In genomic region chr1:152214376-152214775, GRCm38 (mm10) we compare ENCODE assay signal across 24 mouse cellular contexts.
DNase-seq lines count a peak whose midpoint lies in the region; ATAC-seq lines count a peak whose summit lies in the region.
"Had no signal": no experiment of that assay in that cellular context is flagged by ENCODE, and none has a peak within 500 bp of the region (broad histone marks: within the 10 kb centered on the region; RNA-seq: fewer than 3 reads in every experiment).

No protein-coding gene starts in this region.

- no peak overlapping the region for H3K4me2 ChIP-seq in neural tube, embryonic 15.5 days
- H3K4me2 ChIP-seq: embryonic facial prominence, embryonic 13.5 days; embryonic facial prominence, embryonic 15.5 days; forebrain, embryonic 12.5 days had no signal

- H3K4me3 ChIP-seq in neural tube, embryonic 15.5 days (replicated peaks) = no peak overlapping the region
- H3K4me3 ChIP-seq: embryonic facial prominence, embryonic 13.5 days; embryonic facial prominence, embryonic 15.5 days; erythroblast, embryonic 14.5 days; forebrain, embryonic 10.5 days; forebrain, embryonic 12.5 days had no signal

- no peaks in the 10 kb centered on the region for H3K9me3 ChIP-seq in neural tube, embryonic 15.5 days (replicated peaks)
- H3K9me3 ChIP-seq: embryonic facial prominence, embryonic 13.5 days; embryonic facial prominence, embryonic 15.5 days; forebrain, embryonic 10.5 days; forebrain, embryonic 12.5 days had no signal

- H3K9ac ChIP-seq in neural tube, embryonic 15.5 days (replicated peaks) = no peak overlapping the region
- H3K9ac ChIP-seq: embryonic facial prominence, embryonic 13.5 days; embryonic facial prominence, embryonic 15.5 days; forebrain, embryonic 12.5 days had no signal

- H3K27me3 ChIP-seq in neural tube, embryonic 15.5 days (replicated peaks) = no peaks in the 10 kb centered on the region
- H3K27me3 ChIP-seq: CH12.LX; embryonic facial prominence, embryonic 13.5 days; embryonic facial prominence, embryonic 15.5 days; forebrain, embryonic 12.5 days; Patski had no signal

- peak; percentile 25 to 42 for DNase-seq in cerebellum, postnatal 10 days
- DNase-seq in cerebellum, postnatal 36 days = no peak
- DNase-seq in MN1 (ENCODE audit: low spot score) = peak; percentile 33
- peak; percentile 50 for DNase-seq in brain, adult 2 months (ENCODE audit: low read depth, low spot score)
- DNase-seq: B cell, adult 2 months; cerebellum, adult 11 months; cerebellum, adult 18-20 months; cerebellum, adult 8-10 months; cerebellum, adult 9-11 months; cerebellum, postnatal 25 days; embryo, embryonic 11 days had no signal

- no peaks in the 10 kb centered on the region for H3K4me1 ChIP-seq in neural tube, embryonic 15.5 days
- H3K4me1 ChIP-seq: forebrain, embryonic 10.5 days; forebrain, embryonic 12.5 days had no signal

- ATAC-seq in neural tube, embryonic 15.5 days (ENCODE audit: low FRiP score) = no peak
- ATAC-seq: activated CD4-positive, CD25-positive, alpha-beta regulatory T cell, adult 4 months; CD4-positive, CD25-positive, alpha-beta regulatory T cell, adult 4 months; forebrain, embryonic 14.5 days; forebrain, embryonic 16.5 days; Patski had no signal

- 78% methylated on average over 2 of the region's 2 CpGs for WGBS in neural tube, embryonic 15.5 days

- no peak overlapping the region for H3K27ac ChIP-seq in neural tube, embryonic 15.5 days (replicated peaks)
- H3K27ac ChIP-seq: embryonic facial prominence, embryonic 13.5 days; embryonic facial prominence, embryonic 15.5 days; forebrain, embryonic 10.5 days; forebrain, embryonic 12.5 days had no signal

- no peaks in the 10 kb centered on the region for H3K36me3 ChIP-seq in neural tube, embryonic 15.5 days
- H3K36me3 ChIP-seq: embryonic facial prominence, embryonic 13.5 days; embryonic facial prominence, embryonic 15.5 days; forebrain, embryonic 10.5 days; forebrain, embryonic 12.5 days; G1E had no signal

Comparison
In these comparisons a context has a peak if more than half of its experiments do, and no peak if none do; other contexts are left out.
1. DNase-seq: peak in cerebellum, postnatal 10 days (2 of 2), MN1 (single experiment) and brain, adult 2 months (single experiment); none in cerebellum, postnatal 36 days (0 of 2).